ENCODE assay signal across 9 mouse cellular contexts in the genomic region with DNA sequence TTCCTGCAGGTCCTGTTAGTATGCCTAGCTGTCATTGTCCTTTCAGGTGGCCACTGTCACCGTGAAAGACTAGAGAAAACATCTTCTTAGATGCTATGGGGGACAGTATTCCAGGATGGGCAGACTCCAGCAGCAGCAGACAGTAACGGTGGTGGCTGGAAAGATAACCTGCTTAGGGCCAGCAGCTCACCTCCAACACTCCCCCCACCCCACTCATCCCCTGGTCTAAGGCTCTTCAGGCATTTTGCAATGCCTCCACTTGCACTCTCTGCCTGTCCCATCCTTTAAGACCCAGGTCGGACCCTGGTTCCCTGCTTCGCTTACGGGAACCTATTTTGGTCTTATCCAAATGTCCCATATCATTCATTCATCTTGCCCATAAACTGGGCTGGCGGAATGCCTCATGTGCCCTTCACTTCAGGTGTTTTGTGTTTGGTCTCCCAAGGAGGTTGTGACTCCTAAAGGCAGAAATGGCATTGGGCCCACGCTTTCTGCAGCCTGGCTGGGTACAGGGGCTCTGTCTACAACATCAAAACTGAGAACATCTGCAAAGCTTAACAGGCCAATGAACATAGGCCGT. TPM values are rescaled to one million over a fixed set of nuclear protein-coding genes. Genes with fewer than 3 reads are reported as not detected.
DNase-seq lines count a peak whose midpoint lies in the region; ATAC-seq and TF ChIP-seq lines count a peak whose summit lies in the region.
"Had no signal": no experiment of that assay in that cellular context is flagged by ENCODE, and none has a peak within 500 bp of the region (broad histone marks: within the 10 kb centered on the region; RNA-seq: fewer than 3 reads in every experiment).

No protein-coding gene starts in this region.

- 52% methylated on average over 8 of the region's 8 CpGs for WGBS in forebrain, embryonic 10.5 days
- 54% methylated on average over 8 of the region's 8 CpGs for WGBS in hindbrain, embryonic 15.5 days
- 52% methylated on average over 8 of the region's 8 CpGs for WGBS in neural tube, embryonic 12.5 days

- H3K9me3 ChIP-seq in forebrain, embryonic 10.5 days = no peaks in the 10 kb centered on the region
- no peaks in the 10 kb centered on the region for H3K9me3 ChIP-seq in hindbrain, embryonic 15.5 days
- H3K9me3 ChIP-seq in neural tube, embryonic 12.5 days = no peaks in the 10 kb centered on the region

- no peak for DNase-seq in layer of hippocampus, adult 2 months (ENCODE audit: low spot score in 2 of 2)
- no peak for DNase-seq in layer of hippocampus, adult 8-10 months (ENCODE audit: low spot score in 2 of 2)
- DNase-seq in forebrain, embryonic 10.5 days (ENCODE audit: extremely low spot score, low spot score) = no peak
- DNase-seq in thymus, postnatal 10 days (ENCODE audit: low spot score in 2 of 2) = no peak
- DNase-seq in left cerebral cortex, adult 9 months (ENCODE audit: low spot score in 2 of 2) = no peak
- no peak for DNase-seq in MN1 (ENCODE audit: low spot score)

- no peak for ATAC-seq in hindbrain, embryonic 15.5 days (ENCODE audit: low FRiP score, low read depth)
- no peak for ATAC-seq in neural tube, embryonic 12.5 days (ENCODE audit: low FRiP score, low read depth)

- peak overlapping the region; percentile 79 for H3K9ac ChIP-seq in hindbrain, embryonic 15.5 days
- H3K9ac ChIP-seq in neural tube, embryonic 12.5 days = peak overlapping the region; percentile 22; the same call in 1 of the 2 replicates

- no peaks in the 10 kb centered on the region for H3K36me3 ChIP-seq in forebrain, embryonic 10.5 days (replicated peaks)
- no peaks in the 10 kb centered on the region for H3K36me3 ChIP-seq in hindbrain, embryonic 15.5 days
- H3K36me3 ChIP-seq in neural tube, embryonic 12.5 days = no peaks in the 10 kb centered on the region

- H3K4me2 ChIP-seq in hindbrain, embryonic 15.5 days = peak overlapping the region; percentile 97
- peak overlapping the region; percentile 93 for H3K4me2 ChIP-seq in neural tube, embryonic 12.5 days (replicated peaks)

- no peak for TF ChIP-seq CTCF in layer of hippocampus, adult 2 months (conservative IDR thresholded peaks at IDR 0.05)

- H3K27me3 ChIP-seq in forebrain, embryonic 10.5 days (ENCODE audit: poor library complexity, severe bottlenecking) = peaks cover 67% of the 10 kb centered on the region
- no peaks in the 10 kb centered on the region for H3K27me3 ChIP-seq in hindbrain, embryonic 15.5 days
- H3K27me3 ChIP-seq in neural tube, embryonic 12.5 days (replicated peaks) = 0 out of 2 replicates have a peak, but pooled peaks cover 6% of the 10 kb centered on the region

- no peak overlapping the region; the same call in 1 of the 2 replicates for H3K4me3 ChIP-seq in layer of hippocampus, adult 2 months
- H3K4me3 ChIP-seq in forebrain, embryonic 10.5 days = peak overlapping the region; percentile 71
- peak overlapping the region; percentile 59 for H3K4me3 ChIP-seq in hindbrain, embryonic 15.5 days
- H3K4me3 ChIP-seq in neural tube, embryonic 12.5 days = no peak overlapping the region

- peaks cover 89% of the 10 kb centered on the region for H3K4me1 ChIP-seq in forebrain, embryonic 10.5 days
- peaks cover 84% of the 10 kb centered on the region for H3K4me1 ChIP-seq in hindbrain, embryonic 15.5 days (replicated peaks)
- peaks cover 79% of the 10 kb centered on the region for H3K4me1 ChIP-seq in neural tube, embryonic 12.5 days

- peak overlapping the region; percentile 92 for H3K27ac ChIP-seq in layer of hippocampus, adult 2 months
- H3K27ac ChIP-seq in forebrain, embryonic 10.5 days = peak overlapping the region; percentile 94
- peak overlapping the region; percentile 95 for H3K27ac ChIP-seq in hindbrain, embryonic 15.5 days (replicated peaks)
- H3K27ac ChIP-seq in neural tube, embryonic 12.5 days = peak overlapping the region; percentile 93

RNA-seq across cellular contexts. Expression of gene Chpf2, which starts 17.0 kb away (rescaled TPM):
- total RNA-seq in layer of hippocampus, adult 2 months (2021) = 10 to 100 TPM; 63.6 to 66.7 TPM
- 10 to 100 TPM; 68.4 to 78.7 (median 75.5) TPM for total RNA-seq in layer of hippocampus, adult 8-10 months (2022)
- polyA plus RNA-seq in forebrain, embryonic 10.5 days (2016; fragmentation: Nextera tagmentation; extraction: Ambion mirVana) = 15.1 and 16.0 TPM in 2 replicates
- polyA plus RNA-seq in hindbrain, embryonic 15.5 days (2015; fragmentation: Nextera tagmentation; extraction: Ambion mirVana) = 18.7 and 19.0 TPM in 2 replicates
- polyA plus RNA-seq in neural tube, embryonic 12.5 days (2016; fragmentation: Nextera tagmentation; extraction: Ambion mirVana) = 19.8 and 21.6 TPM in 2 replicates

RNA-seq across cellular contexts. Expression of gene Smarcd3, which starts 20.7 kb away (rescaled TPM):
- 10 to 100 TPM; 88.7 to 90.9 TPM for total RNA-seq in layer of hippocampus, adult 2 months (2021)
- 10 to 100 TPM; 85.5 to 92.0 (median 89.1) TPM for total RNA-seq in layer of hippocampus, adult 8-10 months (2022)
- 34.7 and 39.7 TPM in 2 replicates for polyA plus RNA-seq in forebrain, embryonic 10.5 days (2016; fragmentation: Nextera tagmentation; extraction: Ambion mirVana)
- polyA plus RNA-seq in hindbrain, embryonic 15.5 days (2015; fragmentation: Nextera tagmentation; extraction: Ambion mirVana) = 134 and 138 TPM in 2 replicates
- polyA plus RNA-seq in neural tube, embryonic 12.5 days (2016; fragmentation: Nextera tagmentation; extraction: Ambion mirVana) = 82.2 and 90.6 TPM in 2 replicates

RNA-seq across cellular contexts. Expression of gene Abcf2, which starts 26.3 kb away (rescaled TPM):
- 10 to 100 TPM; 75.9 to 81.4 TPM for total RNA-seq in layer of hippocampus, adult 2 months (2021)
- total RNA-seq in layer of hippocampus, adult 8-10 months (2022) = 10 to 100 TPM; 75.3 to 86.0 (median 78.3) TPM
- 193 and 197 TPM in 2 replicates for polyA plus RNA-seq in forebrain, embryonic 10.5 days (2016; fragmentation: Nextera tagmentation; extraction: Ambion mirVana)
- polyA plus RNA-seq in hindbrain, embryonic 15.5 days (2015; fragmentation: Nextera tagmentation; extraction: Ambion mirVana) = 78.7 and 82.1 TPM in 2 replicates
- 114 and 123 TPM in 2 replicates for polyA plus RNA-seq in neural tube, embryonic 12.5 days (2016; fragmentation: Nextera tagmentation; extraction: Ambion mirVana)

RNA-seq across cellular contexts. Expression of gene 4931409K22Rik, which starts 46.9 kb away (rescaled TPM):
- total RNA-seq in layer of hippocampus, adult 2 months (2021) = not detected
- total RNA-seq in layer of hippocampus, adult 8-10 months (2022) = under 1 TPM in 1 of 4 experiments, not detected in 3; 0.36 TPM
- polyA plus RNA-seq in forebrain, embryonic 10.5 days (2016; fragmentation: Nextera tagmentation; extraction: Ambion mirVana) = 0.06 TPM in 1 of 2 replicates, not detected in the other
- polyA plus RNA-seq in hindbrain, embryonic 15.5 days (2015; fragmentation: Nextera tagmentation; extraction: Ambion mirVana) = 0.10 and 0.18 TPM in 2 replicates
- polyA plus RNA-seq in neural tube, embryonic 12.5 days (2016; fragmentation: Nextera tagmentation; extraction: Ambion mirVana) = 0.15 and 0.20 TPM in 2 replicates
- total RNA-seq: gastrocnemius, postnatal 25 days had no signal

Comparison
In these comparisons a context has a peak if more than half of its experiments do, and no peak if none do; other contexts are left out.
1. H3K4me3 ChIP-seq: peak in forebrain, embryonic 10.5 days (single experiment) and hindbrain, embryonic 15.5 days (single experiment); none in layer of hippocampus, adult 2 months (single experiment) and neural tube, embryonic 12.5 days (single experiment).
2. Peak in every context shown above with its lines, with median percentiles within 50 percentile points of each other: H3K27ac ChIP-seq.